Mouse (Mus musculus) kidney, embryonic 16.5 days (tissue): ENCODE results near the gene Sh3bp1. TPM values are rescaled to one million over a fixed set of nuclear protein-coding genes. Genes with fewer than 3 reads are reported as not detected.
A peak's percentile ranks its signal among the peaks of the same experiment; 100 is the strongest.

Source experiments
- ATAC-seq: fragments of 200-750 bp; cut with Nextera tagmentation; 2 replicates; pipeline ENCODE4 v1.8.0; 2017; ENCODE audit warnings: moderate TSS enrichment; ENCODE audit not compliant: low FRiP score, low TSS enrichment
- H3K27ac ChIP-seq: fragments of 300-500 bp; sonication (generic); 2 replicates; pipeline ENCODE4 v1.5.1; 2014; ENCODE audit warnings: low read length
- H3K27me3 ChIP-seq: fragments of 300-500 bp; sonication (generic); 2 replicates; pipeline ENCODE4 v1.6.1; 2014; ENCODE audit warnings: low read length, control low read depth, mixed read lengths; ENCODE audit not compliant: insufficient read depth
- H3K36me3 ChIP-seq: fragments of 300-500 bp; sonication (generic); 2 replicates; pipeline ENCODE4 v1.6.1; 2014; ENCODE audit warnings: low read length, control low read depth, mixed read lengths; ENCODE audit not compliant: insufficient read depth
- H3K4me1 ChIP-seq: fragments of 300-500 bp; sonication (generic); 2 replicates; pipeline ENCODE4 v1.6.1; 2014; ENCODE audit warnings: low read length, control low read depth, mixed read lengths; ENCODE audit not compliant: insufficient read depth
- H3K4me2 ChIP-seq: fragments of 300-500 bp; sonication (generic); replicated peaks from 2 replicates; pipeline ENCODE4 v1.6.1; 2014; ENCODE audit warnings: low read depth, low read length
- H3K4me3 ChIP-seq: fragments of 300-500 bp; sonication (generic); 2 replicates; pipeline ENCODE4 v1.5.1; 2014; ENCODE audit warnings: mild to moderate bottlenecking, low read length
- H3K9ac ChIP-seq: fragments of 300-500 bp; sonication (generic); replicated peaks from 2 replicates; pipeline ENCODE4 v1.6.1; 2014; ENCODE audit warnings: low read length
- H3K9me3 ChIP-seq: fragments of 300-500 bp; sonication (generic); 2 replicates; pipeline ENCODE4 v1.6.1; 2016; ENCODE audit warnings: low read length, control low read depth
- WGBS: fragments of 180-500 bp; shearing (Covaris S2); extraction: QIAGEN DNeasy Blood & Tissue Kit; methylation state at CpG from one replicate; pipeline ENCODE4 v1.1.7; 2014; 5-methylcytosine and 5-hydroxymethylcytosine counted together
- polyA plus RNA-seq: library from polyadenylated mRNA; unstranded; fragments of >200 nt; fragmentation: Nextera tagmentation; extraction: Ambion mirVana; gene quantifications from 2 replicates; pipeline ENCODE4 v1.2.1, GENCODE M21; 2015

The Sh3bp1 gene
- polyA plus RNA-seq, 1 experiment from 2014 or later = 33.1 TPM

GRCm38 (mm10) chr15:78925129-78925528 lies 25.6 kb downstream of the Sh3bp1 start:
- WGBS = 37% methylated on average over 8 of the region's 8 CpGs
- no peak overlapping the region for H3K4me3 ChIP-seq
- H3K36me3 ChIP-seq = 0 out of 2 replicates have a peak, but pooled peaks cover 6% of the 10 kb centered on the region
- H3K4me2 ChIP-seq = no peak overlapping the region
- no peak for ATAC-seq
- H3K4me1 ChIP-seq = peaks cover 39% of the 10 kb centered on the region
- H3K9ac ChIP-seq = peak overlapping the region; percentile 8; the same call in 1 of the 2 replicates
- H3K27me3 ChIP-seq = no peaks in the 10 kb centered on the region
- no peaks in the 10 kb centered on the region for H3K9me3 ChIP-seq
- H3K27ac ChIP-seq = peak overlapping the region; percentile 87; the same call in 1 of the 2 replicates

GRCm38 (mm10) chr15:78926021-78926919 lies 26.7 kb downstream of the Sh3bp1 start, which contains the start of gene Lgals1:
Lgals1 (plus strand) TSS chr15:78926725.
- H3K4me1 ChIP-seq = peaks cover 35% of the 10 kb centered on the region
- ATAC-seq = peak; percentile 80
- WGBS = 10% methylated on average over 20 of the region's 20 CpGs
- H3K27me3 ChIP-seq = no peaks in the 10 kb centered on the region
- peak within 1 kb of the TSS; percentile 87 for H3K27ac ChIP-seq
- H3K9me3 ChIP-seq = no peaks in the 10 kb centered on the region
- peak within 1 kb of the TSS; percentile 77 for H3K4me2 ChIP-seq
- H3K36me3 ChIP-seq = 0 out of 2 replicates have a peak, but pooled peaks cover 7% of the 10 kb centered on the region
- H3K9ac ChIP-seq = peak within 1 kb of the TSS; percentile 72
- H3K4me3 ChIP-seq = peak within 1 kb of the TSS; percentile 48

DNA sequence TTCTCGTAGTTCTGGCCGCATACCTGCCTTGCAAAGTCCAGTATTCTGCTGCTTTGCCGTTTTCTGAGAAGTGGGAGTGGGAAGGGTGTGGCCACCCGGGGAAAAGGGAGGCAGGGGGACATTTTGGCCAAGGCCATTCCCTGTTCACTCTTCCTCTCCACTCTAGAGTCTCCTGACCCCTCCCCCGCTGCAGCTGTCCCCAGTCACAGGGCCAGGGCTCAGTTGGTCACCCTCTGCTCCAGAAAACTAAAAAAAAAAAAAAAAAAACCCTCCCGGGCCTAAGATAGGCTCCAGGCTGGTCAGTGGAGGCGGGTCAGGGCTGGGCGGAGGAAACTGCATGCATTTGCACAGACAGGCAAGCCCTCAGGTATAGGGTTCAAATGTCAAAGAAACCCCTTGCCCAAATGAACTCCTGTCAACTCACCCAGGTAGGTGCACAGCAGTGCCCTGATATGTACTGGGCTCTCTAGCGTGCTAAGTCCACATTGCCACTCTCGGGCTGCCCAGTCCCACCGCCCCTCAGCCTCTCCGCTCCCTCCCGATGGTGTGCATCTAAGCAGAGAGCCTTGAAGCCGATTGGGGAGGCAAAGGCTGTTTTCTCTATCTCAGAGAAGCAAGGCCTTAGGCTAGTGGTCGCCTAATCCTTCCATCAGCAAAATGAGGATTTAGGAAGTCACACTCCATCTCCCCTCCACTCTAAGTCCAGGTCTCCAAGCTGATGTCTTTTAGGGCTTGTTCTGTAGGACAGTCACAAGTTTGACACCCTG lies 27.6 kb downstream of the Sh3bp1 start:
- Histone ChIP-seq H3K9me3 (no peaks in the 10 kb centered on the region), H3K4me1 (peaks cover 35% of the 10 kb centered on the region), H3K36me3 (0 out of 2 replicates have a peak, but pooled peaks cover 7% of the 10 kb centered on the region), H3K4me2 (peak overlapping the region; percentile 77), H3K27ac (peak overlapping the region; percentile 87), H3K9ac (peak overlapping the region; percentile 72), H3K4me3 (peak overlapping the region; percentile 48), H3K27me3 (no peaks in the 10 kb centered on the region)
- peak; percentile 7; the same call in 1 of the 2 replicates for ATAC-seq
- WGBS = 16% methylated on average over 15 of the region's 15 CpGs

GRCm38 (mm10) chr15:78927788-78928457 lies 28.4 kb downstream of the Sh3bp1 start:
- Histone ChIP-seq H3K9me3 (no peaks in the 10 kb centered on the region), H3K4me3 (peak overlapping the region; percentile 48), H3K36me3 (0 out of 2 replicates have a peak, but pooled peaks cover 7% of the 10 kb centered on the region), H3K27me3 (no peaks in the 10 kb centered on the region), H3K9ac (peak overlapping the region; percentile 72), H3K4me2 (peak overlapping the region; percentile 77), H3K27ac (peak overlapping the region; percentile 87), H3K4me1 (peaks cover 35% of the 10 kb centered on the region)
- ATAC-seq = peak; percentile 50
- WGBS = under 1% methylated on average over 33 of the region's 35 CpGs

DNA sequence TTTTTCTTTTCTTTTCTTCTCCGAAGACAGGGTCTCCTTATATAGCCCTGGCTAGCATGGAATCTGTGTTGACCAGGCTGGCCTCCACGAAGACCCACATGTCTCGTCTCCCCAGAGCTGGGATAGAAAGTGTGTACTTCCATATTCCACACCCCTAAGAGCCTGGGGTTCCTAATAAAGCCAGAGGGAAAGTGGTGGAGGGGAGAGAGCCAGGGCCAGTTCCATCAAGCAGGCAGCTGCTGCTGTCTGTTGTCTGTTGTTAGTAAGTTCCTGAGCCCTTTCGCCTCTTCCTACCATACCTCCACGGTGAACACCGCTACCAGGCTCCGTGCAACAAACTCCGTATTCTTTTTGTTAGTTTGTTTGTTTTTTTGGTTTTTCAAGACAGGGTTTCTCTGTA lies 29.0 kb downstream of the Sh3bp1 start:
- Histone ChIP-seq H3K4me2 (peak overlapping the region; percentile 77), H3K9me3 (no peaks in the 10 kb centered on the region), H3K27ac (no peak overlapping the region), H3K9ac (peak overlapping the region; percentile 72), H3K4me1 (peaks cover 35% of the 10 kb centered on the region), H3K4me3 (peak overlapping the region; percentile 48), H3K27me3 (no peaks in the 10 kb centered on the region), H3K36me3 (0 out of 2 replicates have a peak, but pooled peaks cover 7% of the 10 kb centered on the region)
- WGBS = 52% methylated on average over 7 of the region's 8 CpGs
- 0 out of 2 replicates have a peak, but pooled peaks have one; percentile 2 for ATAC-seq

DNA sequence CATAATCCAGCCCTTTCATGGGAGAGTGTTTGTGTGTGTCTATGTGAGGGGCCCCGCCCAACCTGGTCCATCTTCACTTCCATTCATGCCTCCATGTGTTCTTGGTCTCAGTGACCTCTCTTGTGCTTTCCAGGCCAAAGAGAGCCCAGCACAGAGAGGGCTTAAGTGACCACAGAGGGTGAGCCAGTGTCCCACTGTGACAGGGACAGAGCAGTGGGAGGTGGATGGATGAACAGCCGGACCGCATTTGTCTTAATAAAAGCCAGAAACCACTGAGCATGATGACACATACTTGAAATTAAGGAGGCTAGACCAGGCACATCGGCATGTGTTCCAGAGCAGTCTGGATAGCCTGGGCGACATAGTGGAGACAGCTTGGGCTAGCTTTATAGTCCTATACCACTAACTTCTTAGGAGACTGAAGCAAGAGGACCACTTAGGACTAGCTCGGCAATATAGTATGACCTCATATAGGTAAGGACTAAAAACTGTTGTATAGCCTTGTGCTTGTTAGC lies 30.7 kb downstream of the Sh3bp1 start:
- Histone ChIP-seq H3K9ac (no peak overlapping the region), H3K27me3 (no peaks in the 10 kb centered on the region), H3K4me2 (no peak overlapping the region), H3K27ac (no peak overlapping the region), H3K36me3 (0 out of 2 replicates have a peak, but pooled peaks cover 7% of the 10 kb centered on the region), H3K9me3 (no peaks in the 10 kb centered on the region), H3K4me3 (no peak overlapping the region), H3K4me1 (peaks cover 31% of the 10 kb centered on the region)
- WGBS = 94% methylated on average over 6 of the region's 6 CpGs
- ATAC-seq = no peak

- Histone ChIP-seq H3K9ac (no peak overlapping the region), H3K36me3 (0 out of 2 replicates have a peak, but pooled peaks cover 7% of the 10 kb centered on the region), H3K4me1 (peaks cover 31% of the 10 kb centered on the region), H3K27ac (no peak overlapping the region), H3K27me3 (no peaks in the 10 kb centered on the region), H3K4me3 (no peak overlapping the region), H3K4me2 (no peak overlapping the region), H3K9me3 (no peaks in the 10 kb centered on the region)
- 86% methylated on average over 7 of the region's 7 CpGs for WGBS
- ATAC-seq = no peak
Observed at GRCm38 (mm10) chr15:78930801-78931426, 31.3 kb downstream of the Sh3bp1 start.

- Histone ChIP-seq H3K4me1 (peaks cover 30% of the 10 kb centered on the region), H3K9ac (no peak overlapping the region), H3K4me3 (no peak overlapping the region), H3K27ac (no peak overlapping the region), H3K4me2 (no peak overlapping the region), H3K27me3 (no peaks in the 10 kb centered on the region), H3K9me3 (no peaks in the 10 kb centered on the region), H3K36me3 (peaks cover 8% of the 10 kb centered on the region; the same call in 1 of the 2 replicates)
- no peak for ATAC-seq
- 17% methylated on average over 3 of the region's 3 CpGs for WGBS
Observed at GRCm38 (mm10) chr15:78931577-78931976, 32.0 kb downstream of the Sh3bp1 start.
